Mouse (Mus musculus) kidney, postnatal 10 days (tissue): ENCODE measurements around the gene Sort1.
"Not testable (repeated sequence)": the region's sequence is repeated elsewhere in the genome, so short reads cannot be mapped to it uniquely, and the experiment has no call there.

Experiments
- DNase-seq: peaks from one replicate; pipeline ENCODE4 v3.0.0; 2021; ENCODE audit warnings: mixed read lengths

The Sort1 gene

DNA sequence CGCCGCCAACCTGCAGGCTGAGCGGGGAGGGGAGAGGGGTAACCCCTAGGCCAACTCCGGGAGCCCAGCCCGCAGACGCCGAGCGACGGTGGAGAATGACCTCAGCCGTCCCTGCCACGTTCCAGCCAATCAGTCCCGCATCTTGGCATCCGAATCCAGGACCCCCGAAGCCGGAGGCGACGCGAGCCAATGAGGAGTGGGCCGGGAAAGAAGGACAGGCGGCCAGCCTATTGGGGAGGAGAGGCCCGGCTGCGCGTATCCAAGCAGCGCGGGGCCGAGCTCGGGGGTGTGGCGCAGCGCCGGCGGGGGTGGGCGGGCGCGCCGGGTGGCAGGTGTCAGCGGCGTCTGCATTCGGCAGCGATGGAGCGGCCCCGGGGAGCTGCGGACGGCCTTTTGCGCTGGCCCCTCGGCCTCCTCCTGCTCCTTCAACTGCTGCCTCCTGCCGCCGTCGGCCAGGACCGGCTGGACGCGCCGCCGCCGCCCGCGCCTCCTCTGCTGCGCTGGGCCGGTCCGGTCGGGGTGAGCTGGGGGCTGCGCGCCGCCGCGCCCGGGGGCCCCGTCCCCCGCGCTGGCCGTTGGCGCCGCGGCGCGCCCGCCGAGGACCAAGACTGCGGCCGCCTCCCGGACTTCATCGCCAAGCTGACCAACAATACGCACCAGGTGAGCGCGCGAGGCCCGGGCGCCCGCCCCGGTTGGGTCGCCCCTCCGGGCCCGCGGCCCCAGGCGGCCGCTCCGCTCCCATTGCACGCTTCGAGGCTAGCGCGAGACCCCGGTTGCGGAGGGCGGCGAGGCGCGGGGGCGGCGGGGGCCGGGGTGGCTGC lies at the start of gene Sort1:
Gene Sort1 (plus strand): TSS at position 302 of the 821 bp plus-strand sequence.
- peak; percentile 93 for DNase-seq

DNA sequence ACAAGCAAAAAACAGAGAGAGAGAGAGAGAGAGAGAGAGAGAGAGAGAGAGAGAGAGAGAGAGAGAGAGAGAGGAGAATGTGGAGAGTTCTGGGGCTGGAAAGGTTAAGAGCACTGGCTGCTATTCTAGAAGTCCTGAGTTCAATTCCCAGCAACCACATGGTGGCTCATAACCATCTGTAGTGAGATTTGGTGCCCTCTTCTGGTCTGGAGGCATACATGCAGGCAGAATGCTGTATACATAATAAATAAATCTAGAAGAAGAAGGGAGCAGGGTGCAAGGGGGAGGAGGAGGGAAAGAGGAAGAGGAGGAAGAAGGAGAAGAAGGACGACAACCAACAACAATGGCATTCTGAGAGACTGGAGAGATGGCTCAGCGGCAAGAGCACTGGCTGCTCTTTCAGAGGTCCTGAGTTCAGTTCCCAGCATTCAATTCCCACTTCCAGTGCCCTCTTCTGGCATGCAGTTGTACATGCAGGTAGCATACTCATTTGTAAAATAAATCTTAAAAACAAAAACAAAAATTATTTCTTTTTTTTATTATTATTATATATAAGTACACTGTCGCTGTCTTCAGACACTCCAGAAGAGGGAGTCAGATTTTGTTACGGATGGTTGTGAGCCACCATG lies 46.3 kb upstream of the Sort1 start:
- not testable (repeated sequence) for DNase-seq

DNA sequence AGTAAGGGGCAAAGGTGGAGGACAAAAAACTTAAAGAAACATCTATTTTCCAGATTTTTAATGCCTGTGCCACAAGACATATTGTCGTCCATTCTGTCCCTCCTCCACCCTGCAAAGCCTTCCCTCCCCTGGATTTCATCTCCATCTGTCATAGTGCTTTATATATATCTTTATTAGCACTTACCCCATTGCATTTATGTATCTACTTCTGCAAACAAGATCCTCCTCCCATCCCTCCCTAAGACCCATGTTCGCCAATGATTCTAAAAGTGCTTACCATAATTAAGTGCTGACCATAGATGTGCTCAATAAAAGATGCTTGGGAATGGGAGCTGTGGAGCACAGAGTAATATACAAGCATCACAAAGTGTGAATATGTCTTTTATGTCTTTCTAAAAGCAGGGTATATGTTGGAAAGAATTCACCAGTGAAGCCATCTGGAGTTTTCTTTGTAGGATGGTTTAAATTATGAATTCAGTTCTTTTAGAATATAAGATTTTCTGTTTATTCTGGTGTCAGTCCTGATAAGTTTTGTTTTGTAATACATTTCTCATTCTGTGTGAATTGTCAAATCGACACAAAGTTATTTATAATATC lies 42.5 kb upstream of the Sort1 start:
- no peak for DNase-seq

DNA sequence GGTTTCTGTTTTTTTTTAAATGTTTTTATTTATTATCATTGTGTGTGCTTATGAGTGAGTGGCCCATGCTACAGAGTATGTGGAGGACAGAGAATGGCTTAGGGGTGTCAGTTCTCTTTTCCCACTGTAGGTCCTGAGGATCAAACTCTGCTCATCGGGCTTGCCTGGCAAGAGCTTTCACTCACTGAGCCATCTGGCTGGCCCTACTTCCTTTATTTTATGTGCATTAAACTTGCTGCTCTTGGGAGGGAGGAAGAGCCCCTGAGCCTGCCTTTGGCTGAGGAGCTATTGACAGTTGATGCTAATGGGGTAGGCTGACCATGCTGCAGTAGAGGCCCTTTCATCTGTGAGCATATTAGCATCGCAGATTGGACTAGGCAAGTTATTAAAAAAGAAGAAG lies 37.0 kb upstream of the Sort1 start:
- DNase-seq: no peak

DNA sequence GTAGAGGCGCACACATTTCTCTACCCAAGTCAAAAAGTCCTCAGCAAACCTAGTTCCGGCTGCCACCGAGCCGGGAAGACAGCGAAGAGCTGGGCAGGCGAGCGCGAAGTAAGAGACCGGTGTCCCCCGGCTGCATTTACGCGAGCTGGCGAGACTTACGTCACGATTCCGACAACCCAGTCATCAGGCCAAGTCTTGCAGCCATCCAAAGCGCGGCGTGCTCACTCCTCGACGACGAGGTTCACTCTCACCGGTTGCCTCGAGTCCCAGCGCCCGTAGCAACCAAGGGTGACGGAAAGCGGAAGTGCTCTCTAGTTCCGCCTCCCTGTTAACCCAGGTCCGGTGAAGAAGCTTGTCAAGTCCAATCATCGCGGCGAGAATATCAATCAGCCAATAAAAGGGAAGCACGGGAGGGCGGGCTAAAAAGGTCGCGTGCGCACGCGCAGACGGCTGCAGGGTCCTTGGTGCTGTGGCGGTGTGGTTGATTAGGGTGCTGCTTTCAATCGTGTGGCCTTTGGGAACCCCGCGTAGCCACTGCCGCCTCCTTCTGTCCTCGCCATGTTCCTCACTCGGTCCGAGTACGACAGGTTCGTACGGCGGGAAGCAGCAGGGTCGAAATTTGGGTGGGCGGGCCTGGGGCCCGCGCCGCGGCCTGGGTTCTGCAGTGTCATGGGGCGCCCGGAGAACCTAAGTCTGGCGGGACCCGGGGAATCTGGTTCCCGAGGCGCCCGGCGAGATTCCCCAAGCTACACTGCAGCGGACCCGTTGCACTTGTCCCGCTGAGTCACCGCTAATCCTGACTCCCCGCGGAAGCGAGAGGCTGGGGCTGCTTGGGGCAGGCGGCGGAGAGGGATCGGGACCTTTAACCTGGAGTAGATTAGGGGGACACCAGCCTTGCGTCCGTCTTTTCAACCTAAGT lies 26.9 kb upstream of the Sort1 start, which contains the start of gene Psma5:
Gene Psma5 (plus strand): TSS at position 208 of the 919 bp plus-strand sequence.
- peak; percentile 97 for DNase-seq

DNA sequence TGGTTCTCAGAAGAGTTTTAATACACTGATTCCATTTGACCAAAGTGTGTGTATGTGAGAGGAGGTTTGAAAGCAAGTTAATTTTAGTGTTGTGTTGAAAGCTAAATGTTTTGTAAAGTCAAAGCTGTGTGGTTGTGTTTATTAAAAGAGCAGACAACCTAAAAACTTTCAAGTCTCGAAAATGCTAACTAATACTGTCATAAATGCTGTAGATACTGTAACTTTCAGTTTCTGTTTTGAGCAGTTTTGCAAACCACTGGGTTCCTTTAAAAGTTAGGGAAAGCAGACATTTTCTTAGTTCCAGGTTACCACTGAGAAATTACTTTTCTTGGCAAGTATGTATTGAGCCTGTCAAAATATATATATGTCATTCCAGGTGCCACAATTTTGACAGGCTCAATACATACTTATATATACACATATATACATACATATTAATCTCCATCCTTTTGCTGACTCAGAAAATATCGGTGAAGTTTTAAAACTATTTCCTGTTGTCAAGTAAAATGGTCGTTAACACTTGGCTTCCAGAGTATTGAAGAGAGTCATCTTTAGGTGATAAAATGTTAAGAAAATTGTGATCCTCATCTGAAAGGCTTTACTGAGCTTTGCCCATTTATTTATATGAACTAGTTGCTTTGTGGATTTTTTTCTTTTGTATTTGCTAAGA lies 25.9 kb upstream of the Sort1 start:
- no peak for DNase-seq

DNA sequence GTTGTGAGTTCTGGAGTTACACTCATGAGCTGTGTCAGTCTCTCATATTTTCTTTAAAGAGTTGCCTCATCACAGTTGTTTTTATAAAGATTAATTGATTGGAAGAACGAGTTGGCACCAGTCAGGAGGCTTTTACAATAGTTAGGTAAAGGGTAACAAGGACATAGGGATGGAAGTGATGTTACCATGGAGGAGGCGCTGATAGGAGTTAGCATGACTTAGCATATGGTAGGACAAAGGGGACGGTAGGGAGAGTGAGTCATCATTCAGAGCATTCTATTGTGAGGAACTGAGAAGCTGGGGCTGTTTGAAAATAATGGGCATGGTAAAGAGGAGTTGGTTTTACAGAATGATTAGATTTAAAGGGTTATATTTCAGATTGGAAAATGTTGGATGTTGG lies 24.6 kb upstream of the Sort1 start:
- DNase-seq: no peak

DNA sequence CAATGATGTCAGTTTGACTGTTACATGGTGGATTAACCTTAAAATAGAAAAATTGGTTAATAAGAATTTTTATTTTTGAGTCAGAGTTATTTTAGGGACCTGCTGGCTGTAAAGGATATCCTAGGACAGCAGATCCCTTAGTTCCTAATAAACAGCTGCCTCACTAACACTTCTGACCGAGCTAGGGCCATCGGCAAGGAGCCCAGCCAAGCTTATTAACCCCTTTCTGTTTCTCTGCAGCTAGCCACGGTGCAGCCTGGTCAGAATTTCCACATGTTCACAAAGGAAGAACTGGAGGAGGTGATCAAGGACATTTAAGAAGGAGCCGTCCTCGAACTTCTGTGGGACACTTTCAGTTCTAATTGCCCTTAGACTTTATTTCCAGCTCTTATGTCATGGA lies 4.4 kb upstream of the Sort1 start:
- not testable (repeated sequence) for DNase-seq

DNA sequence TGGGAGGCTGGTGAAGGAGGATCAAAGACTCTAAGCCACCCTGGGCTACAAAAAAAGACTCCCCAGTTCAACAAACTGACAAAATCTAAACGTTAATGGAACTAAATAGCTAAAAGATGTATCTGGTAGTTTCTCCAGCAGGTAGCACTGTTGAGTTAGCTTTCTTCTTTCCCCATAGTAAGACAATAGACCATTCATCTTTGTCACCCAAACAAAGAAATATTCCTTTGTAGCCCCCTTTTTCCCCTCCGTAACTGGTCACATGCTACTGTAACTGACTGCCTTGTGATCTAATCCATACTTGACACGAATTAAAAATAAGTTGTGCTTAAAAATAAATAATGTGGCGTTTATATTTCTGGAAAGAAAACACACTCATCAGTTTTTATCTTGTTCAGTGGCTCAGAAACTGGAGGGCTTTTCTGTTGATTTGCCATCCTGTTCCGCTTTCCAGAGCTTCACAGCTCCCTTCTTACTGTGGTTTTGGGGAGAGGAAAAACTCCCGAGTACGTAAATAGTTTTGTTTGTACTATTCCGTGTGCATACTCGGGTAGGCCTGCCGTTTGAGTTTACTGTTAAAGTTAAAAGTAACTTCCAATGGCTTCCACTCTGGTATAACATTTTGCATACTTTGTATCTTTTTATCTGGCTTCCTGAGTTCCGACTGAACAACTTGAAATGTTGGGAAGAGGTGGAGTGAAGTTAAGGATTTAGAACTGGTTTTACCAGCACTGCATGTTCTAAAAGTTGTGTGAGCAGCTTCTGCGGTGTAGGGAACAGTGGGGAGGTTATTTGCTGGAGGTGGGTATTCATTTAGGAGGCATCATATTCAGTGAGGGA lies 1.3 kb upstream of the Sort1 start:
- DNase-seq: no peak

DNA sequence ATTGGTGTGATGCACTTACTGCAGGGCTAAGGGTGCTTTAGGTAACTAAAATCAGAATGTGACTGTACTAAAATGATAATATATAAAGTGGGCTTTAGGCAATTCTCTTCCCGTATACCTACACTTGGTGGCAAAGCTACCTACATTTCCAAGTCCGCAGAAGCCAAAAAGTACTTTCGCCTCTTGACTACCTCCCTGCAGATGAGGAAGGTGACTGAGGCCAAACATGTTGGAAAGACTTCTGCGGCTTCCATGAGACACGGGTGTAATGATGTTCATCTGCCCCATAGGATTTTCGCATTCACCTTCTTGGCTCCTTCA lies 681 bp upstream of the Sort1 start:
- DNase-seq: no peak

DNA sequence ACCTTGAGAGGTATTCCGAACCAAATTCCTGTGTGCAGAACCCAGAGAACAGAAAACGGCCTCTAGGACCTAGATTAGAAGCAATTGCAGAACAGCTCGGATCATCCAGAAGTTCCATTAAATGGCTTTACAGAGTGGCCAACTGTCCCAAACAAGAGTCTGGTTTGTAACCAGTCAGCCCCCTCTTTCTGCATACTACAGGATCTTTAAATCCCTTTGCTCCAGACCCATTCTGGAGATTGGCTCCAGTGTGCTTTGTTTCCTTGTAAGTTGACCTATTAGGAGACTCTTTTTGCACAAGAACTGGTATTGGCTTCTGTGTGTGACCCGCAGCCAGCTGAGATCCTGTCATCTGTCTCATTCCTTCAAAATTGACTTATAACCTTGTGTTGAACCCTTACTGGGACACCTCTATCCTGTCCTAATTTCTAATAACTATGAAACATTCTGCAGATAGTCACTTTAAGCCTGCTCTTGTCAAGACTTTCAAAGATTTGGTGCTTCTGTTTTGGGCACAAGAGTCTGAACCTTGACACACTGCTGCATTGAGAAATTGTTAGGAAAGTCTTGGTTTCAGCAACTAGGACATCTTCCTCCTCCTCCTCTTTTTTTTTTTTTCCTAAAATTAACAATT lies 1.3 kb downstream of the Sort1 start:
- DNase-seq: no peak

DNA sequence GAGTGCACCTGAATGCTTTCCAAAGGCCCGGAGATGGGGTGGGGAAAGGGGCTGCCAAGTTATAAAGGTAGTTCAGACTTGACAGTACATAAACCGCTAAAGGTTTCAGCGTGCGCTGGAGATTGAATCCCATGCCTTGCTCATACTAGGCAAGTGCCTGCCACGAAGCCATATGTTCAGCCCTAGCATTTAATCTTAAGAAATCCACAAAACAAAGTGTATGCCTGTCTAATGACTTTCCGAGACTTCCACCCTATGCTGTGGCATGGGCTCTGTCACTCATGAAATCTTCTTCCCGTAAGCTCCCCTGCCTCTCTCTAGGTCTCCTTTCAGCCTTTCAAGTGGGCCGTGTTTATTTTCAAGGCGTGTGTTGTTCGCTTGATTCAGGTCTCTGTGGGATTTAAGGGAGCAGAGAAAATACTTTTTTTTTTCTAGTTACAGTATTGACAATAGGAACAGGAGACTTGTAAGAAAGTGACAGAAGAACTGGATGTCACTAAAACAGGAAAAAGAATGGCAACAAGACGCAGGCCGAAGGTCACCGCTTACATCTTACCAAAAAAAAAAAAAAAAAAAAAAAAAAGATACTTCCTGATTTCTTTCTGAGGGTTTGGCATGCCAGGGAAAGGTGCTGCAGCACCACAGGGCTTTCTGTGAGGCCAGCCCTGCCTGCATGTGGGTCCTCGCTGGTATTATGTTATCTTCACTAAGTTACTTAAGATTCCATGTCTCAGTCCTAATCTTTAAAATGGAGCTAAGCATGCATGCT lies 3.0 kb downstream of the Sort1 start:
- no peak for DNase-seq

DNA sequence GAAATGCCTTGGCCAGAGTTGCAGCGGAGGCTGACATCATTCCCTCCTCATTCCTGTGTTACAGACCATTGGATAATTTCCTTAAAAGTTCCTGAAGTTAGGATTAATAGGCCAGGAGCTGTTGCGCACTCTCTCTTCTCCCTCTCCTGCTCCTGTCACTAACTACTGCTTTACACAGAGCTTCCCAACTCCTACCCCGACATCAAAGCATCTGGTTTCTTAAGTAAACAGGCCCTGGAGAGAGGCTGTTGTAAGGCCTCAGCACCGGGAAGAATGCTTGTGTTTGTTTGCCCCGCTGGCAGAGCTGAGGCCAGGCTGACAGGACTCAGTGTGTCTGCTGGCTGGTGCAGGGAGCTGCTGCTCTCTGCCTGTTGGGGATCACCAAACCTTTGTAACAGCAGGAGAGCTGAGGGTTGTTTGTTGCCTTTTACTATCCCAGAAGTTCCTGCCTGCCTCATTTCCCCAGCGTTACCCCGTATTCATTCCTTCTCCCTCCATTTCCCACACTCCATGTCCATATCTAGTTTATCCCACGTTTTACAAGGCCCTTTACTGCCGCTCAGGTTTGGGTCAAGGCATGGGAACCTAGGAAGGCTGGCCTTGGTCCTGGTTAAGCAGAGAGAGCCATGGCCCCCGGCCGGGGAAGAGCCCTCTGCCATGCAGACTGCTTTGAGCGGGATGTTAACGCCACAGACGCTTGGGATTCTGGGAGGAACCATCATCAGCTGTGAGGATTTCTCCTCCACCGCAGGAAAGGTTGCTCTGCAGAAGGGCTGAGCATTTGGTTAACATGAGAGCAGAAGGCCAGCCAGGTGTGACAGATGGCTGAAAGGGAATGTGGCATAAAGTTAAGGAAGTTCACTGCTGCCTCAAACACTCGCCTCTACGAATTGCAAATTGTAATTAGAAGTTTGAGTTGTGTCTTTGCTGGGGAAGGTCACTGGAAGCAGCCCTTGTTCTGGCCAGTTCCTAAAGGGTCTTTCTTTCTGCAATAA lies 4.2 kb downstream of the Sort1 start:
- no peak for DNase-seq

DNA sequence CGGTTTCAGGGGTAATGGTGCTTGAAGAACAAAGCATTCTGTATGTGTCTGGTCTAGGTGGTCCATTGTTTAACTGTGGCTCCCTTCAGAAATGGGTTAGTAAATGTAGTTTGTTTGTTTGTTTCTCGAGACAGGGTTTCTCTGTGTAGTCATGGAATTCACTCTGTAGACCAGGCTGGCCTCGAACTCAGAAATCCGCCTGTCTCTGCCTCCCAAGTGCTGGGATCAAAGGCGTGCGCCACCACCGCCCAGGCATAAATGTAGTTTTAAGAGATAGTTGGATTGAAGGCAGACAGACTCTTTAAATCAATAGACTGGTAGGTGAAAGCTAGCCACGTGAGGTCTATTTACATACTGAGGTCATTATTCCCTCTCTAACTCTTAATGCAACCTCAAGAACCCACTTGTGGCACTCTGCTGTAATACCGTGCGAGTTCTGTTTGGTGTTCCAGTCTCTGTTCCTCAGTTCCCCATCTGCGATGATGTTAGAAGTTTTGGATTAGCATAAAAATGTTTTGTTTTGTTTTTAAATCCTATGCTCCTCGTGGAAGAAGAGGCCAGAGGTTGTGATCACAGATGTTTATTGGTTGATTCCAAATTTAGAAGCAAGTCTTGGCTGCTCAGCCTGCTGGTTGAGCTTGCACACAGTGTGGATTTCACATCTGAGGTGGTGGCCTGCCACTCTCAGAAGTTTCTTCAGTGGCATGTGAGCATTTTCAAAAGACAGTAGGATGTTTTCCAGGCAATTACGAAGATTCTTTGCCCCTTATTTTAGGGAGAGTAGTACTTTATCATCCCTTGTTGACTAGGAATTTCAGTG lies 5.6 kb downstream of the Sort1 start:
- DNase-seq: no peak

DNA sequence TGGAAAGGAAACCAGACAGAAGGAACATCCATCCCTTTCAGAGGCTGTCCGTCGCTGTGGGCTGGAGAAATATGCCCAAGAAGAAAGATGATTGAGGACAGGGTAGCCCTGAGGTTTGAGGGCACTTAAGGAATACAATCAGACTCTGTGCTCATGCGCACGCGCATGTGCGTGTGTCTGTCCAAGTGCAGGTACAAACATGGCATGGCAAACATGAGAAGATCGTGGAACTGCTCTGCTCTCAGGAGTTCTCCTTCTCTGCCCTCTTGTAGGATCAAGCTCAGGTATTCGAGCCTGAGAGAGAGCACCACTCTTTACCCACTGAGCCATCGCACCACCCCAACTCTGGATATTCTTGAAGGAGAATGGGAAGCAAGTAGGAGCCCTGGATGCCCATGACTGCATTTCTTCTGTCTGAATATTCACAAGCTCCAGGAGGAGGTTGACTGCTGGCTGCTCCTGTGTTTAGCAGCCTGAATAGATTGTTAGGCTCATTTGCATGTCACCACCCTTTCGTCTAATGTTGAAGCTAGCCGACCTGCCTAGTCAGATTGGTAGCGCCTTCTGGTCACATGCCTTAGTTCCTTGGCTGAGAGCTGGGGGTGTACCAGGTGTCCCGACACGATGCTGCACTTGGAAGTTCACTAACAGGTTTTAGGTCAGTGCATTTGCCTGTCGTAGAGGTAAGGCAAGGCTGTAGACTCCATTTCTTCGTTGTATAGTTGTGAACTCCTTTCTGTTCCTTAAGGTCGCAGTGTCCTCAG lies 7.3 kb downstream of the Sort1 start:
- peak; percentile 35 for DNase-seq

DNA sequence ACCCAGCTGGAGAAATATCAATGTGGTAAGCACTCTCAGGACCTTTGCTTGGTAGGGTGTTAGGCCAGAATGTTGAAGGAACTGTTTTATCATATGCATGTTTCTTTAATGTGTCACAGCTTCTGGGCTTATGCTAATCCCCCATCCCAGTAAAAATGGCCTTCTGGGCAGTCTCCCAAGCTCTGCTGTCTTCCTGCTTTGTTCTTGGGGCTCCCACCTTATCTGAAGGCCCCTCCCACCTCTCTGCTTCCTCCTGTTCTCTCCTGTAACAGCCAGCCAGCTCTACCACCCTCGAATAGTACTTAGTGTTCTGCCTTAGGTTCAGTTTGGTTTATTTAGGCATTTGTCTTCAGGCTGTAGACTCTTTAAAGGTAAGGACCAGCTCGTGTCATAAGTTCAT lies 10.5 kb downstream of the Sort1 start:
- DNase-seq: no peak
